Mouse (Mus musculus) cerebellum, postnatal 14 days (tissue): Measurements from ENCODE around the gene Hepacam.

Source experiments
- DNase-seq, 2 experiments: peaks; one replicate each; pipeline ENCODE4 v3.0.0; 2021; ENCODE audit warnings: mixed read lengths in 2 of 2

Gene Hepacam

GRCm38 (mm10) chr9:37434932-37435331, 67.8 kb downstream of the Hepacam start:
- no peak for DNase-seq

GRCm38 (mm10) chr9:37435616-37436015, 68.5 kb downstream of the Hepacam start:
- no peak for DNase-seq
